Mouse (Mus musculus) granulocyte monocyte progenitor cell, adult 5-6 weeks (primary cell): ENCODE measurements at regions not wholly inside any gene's neighbourhood (a gene's known extent, or its start where the extent isn't known, plus 50 kb on each side); places are given as distances from the start of the nearest gene placed in this dataset.

Experiments
- ATAC-seq: replicated peaks from 2 replicates; pipeline ENCODE4 v1.8.0; 2016; ENCODE audit warnings: mild to moderate bottlenecking, moderate TSS enrichment, inconsistent platforms; ENCODE audit not compliant: poor library complexity, severe bottlenecking

DNA sequence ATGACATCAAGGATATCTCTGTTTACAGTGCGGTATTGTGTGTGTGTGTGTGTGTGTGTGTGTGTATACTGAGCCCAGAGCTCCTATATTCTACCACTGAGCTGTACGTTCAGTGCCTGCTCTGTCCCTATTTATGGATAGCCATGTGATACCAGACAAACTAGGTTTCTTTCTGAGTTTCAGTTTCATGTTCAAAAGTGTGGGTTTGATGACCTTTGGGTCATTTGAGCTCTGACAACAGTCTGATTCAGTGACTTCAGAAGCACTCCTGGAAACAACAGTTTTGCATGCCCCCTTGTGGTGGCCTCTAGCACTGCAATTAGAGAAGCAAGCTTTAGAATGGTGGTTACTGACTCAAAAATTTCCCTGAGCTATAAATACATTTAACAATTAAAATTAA, 50.9 kb upstream of the Tent2 start:
- peak; percentile 92 for ATAC-seq

GRCm38 (mm10) chr13:93248711-93249110, 50.7 kb upstream of the Homer1 start:
- ATAC-seq, result peak; percentile 91
